Mouse (Mus musculus) layer of hippocampus, adult 11-12 months (tissue): ENCODE results near the gene Gm29133.
A peak's percentile ranks its signal among the peaks of the same experiment; 100 is the strongest.

Experiments
- DNase-seq: peaks from one replicate; pipeline ENCODE4 v3.0.0; 2022; ENCODE audit warnings: low spot score

Gene Gm29133

GRCm38 (mm10) chr3:75747897-75748296, at the start of gene Gm29133:
TSS of gene Gm29133 (plus strand) at chr3:75748197.
- DNase-seq: no peak

GRCm38 (mm10) chr3:75699088-75699487, 48.9 kb upstream of the Gm29133 start:
- no peak for DNase-seq

GRCm38 (mm10) chr3:75701336-75701735, 46.7 kb upstream of the Gm29133 start:
- no peak for DNase-seq

GRCm38 (mm10) chr3:75706536-75706935, 41.5 kb upstream of the Gm29133 start:
- no peak for DNase-seq

- no peak for DNase-seq
Measured at GRCm38 (mm10) chr3:75713678-75714295, 34.2 kb upstream of the Gm29133 start.

GRCm38 (mm10) chr3:75720663-75721062, 27.3 kb upstream of the Gm29133 start:
- peak; percentile 15 for DNase-seq

- DNase-seq: no peak
Measured at GRCm38 (mm10) chr3:75730982-75731600, 16.9 kb upstream of the Gm29133 start.

GRCm38 (mm10) chr3:75743664-75744437, 4.1 kb upstream of the Gm29133 start:
- DNase-seq: no peak

- DNase-seq: no peak
Measured at GRCm38 (mm10) chr3:75745343-75745742, 2.7 kb upstream of the Gm29133 start.

- DNase-seq: no peak
Measured at GRCm38 (mm10) chr3:75763351-75763750, 15.4 kb downstream of the Gm29133 start.

- no peak for DNase-seq
Measured at GRCm38 (mm10) chr3:75774253-75774652, 26.3 kb downstream of the Gm29133 start.

- no peak for DNase-seq
Measured at GRCm38 (mm10) chr3:75808001-75808400, 60.0 kb downstream of the Gm29133 start.

GRCm38 (mm10) chr3:75823934-75824333, 75.9 kb downstream of the Gm29133 start:
- no peak for DNase-seq

GRCm38 (mm10) chr3:75824458-75824857, 76.5 kb downstream of the Gm29133 start:
- no peak for DNase-seq

- DNase-seq: no peak
Measured at GRCm38 (mm10) chr3:75834827-75835226, 86.8 kb downstream of the Gm29133 start.

GRCm38 (mm10) chr3:75835286-75835967, 87.4 kb downstream of the Gm29133 start:
- no peak for DNase-seq
